ENCODE assay signal across 20 mouse cellular contexts in genomic region chr16:24061496-24061895, GRCm38 (mm10).
DNase-seq lines count a peak whose midpoint lies in the region; ATAC-seq and TF ChIP-seq lines count a peak whose summit lies in the region.
"Had no signal": no experiment of that assay in that cellular context is flagged by ENCODE, and none has a peak within 500 bp of the region (broad histone marks: within the 10 kb centered on the region; RNA-seq: fewer than 3 reads in every experiment).

No protein-coding gene starts in this region.

- no peak overlapping the region for H3K4me2 ChIP-seq in forebrain, embryonic 11.5 days (ENCODE audit: low read depth, low read length, severe bottlenecking)
- H3K4me2 ChIP-seq in forebrain, embryonic 14.5 days (ENCODE audit: low read length): no peak overlapping the region
- H3K4me2 ChIP-seq in liver, postnatal 0 days (ENCODE audit: low read depth, low read length): no peak overlapping the region
- no peak overlapping the region for H3K4me2 ChIP-seq in liver, embryonic 11.5 days
- H3K4me2 ChIP-seq: embryonic facial prominence, embryonic 15.5 days; heart, embryonic 12.5 days; hindbrain, embryonic 15.5 days had no signal

- no peak for TF ChIP-seq EP300 in liver, postnatal 0 days (IDR thresholded peaks at IDR 0.05; ENCODE audit: low read depth)

- no peak for TF ChIP-seq POLR2A in kidney, adult 2 months (IDR thresholded peaks at IDR 0.05; ENCODE audit: low read depth, low read length)

- WGBS in forebrain, embryonic 11.5 days: 91% methylated on average over 4 of the region's 4 CpGs
- 91% methylated on average over 4 of the region's 4 CpGs for WGBS in forebrain, embryonic 14.5 days
- 14% methylated on average over 4 of the region's 4 CpGs for WGBS in kidney, adult 2 months
- 58% methylated on average over 4 of the region's 4 CpGs for WGBS in liver, postnatal 0 days (ENCODE audit: insufficient replicate concordance)
- 69% methylated on average over 4 of the region's 4 CpGs for WGBS in liver, embryonic 11.5 days
- WGBS in midbrain, embryonic 10.5 days: 81% methylated on average over 4 of the region's 4 CpGs

- no peaks in the 10 kb centered on the region for H3K27me3 ChIP-seq in forebrain, embryonic 11.5 days (ENCODE audit: control insufficient read depth, insufficient read depth, low read length)
- H3K27me3 ChIP-seq in forebrain, embryonic 14.5 days (replicated peaks; ENCODE audit: control insufficient read depth, insufficient read depth, low read length): no peaks in the 10 kb centered on the region
- no peaks in the 10 kb centered on the region for H3K27me3 ChIP-seq in kidney, adult 2 months (replicated peaks; ENCODE audit: control insufficient read depth, insufficient read depth, low read length)
- H3K27me3 ChIP-seq in liver, postnatal 0 days (ENCODE audit: insufficient read depth, low read length): no peaks in the 10 kb centered on the region
- H3K27me3 ChIP-seq in liver, embryonic 11.5 days (replicated peaks; ENCODE audit: control insufficient read depth, insufficient read depth, low read length): no peaks in the 10 kb centered on the region
- no peaks in the 10 kb centered on the region for H3K27me3 ChIP-seq in midbrain, embryonic 10.5 days (ENCODE audit: low read depth, poor library complexity, severe bottlenecking)
- H3K27me3 ChIP-seq: embryonic facial prominence, embryonic 15.5 days; hindbrain, embryonic 15.5 days had no signal

- H3K27ac ChIP-seq in forebrain, embryonic 11.5 days (ENCODE audit: low read depth, low read length): no peak overlapping the region
- H3K27ac ChIP-seq in forebrain, embryonic 14.5 days (ENCODE audit: low read depth, low read length): no peak overlapping the region
- peak overlapping the region; percentile 86 for H3K27ac ChIP-seq in kidney, adult 2 months (ENCODE audit: insufficient read depth, low read depth, low read length)
- H3K27ac ChIP-seq in liver, postnatal 0 days (ENCODE audit: low read depth): 0 out of 2 replicates have a peak overlapping the region, but pooled peaks have one; percentile 11
- no peak overlapping the region for H3K27ac ChIP-seq in liver, embryonic 11.5 days (ENCODE audit: low read depth, low read length)
- H3K27ac ChIP-seq in layer of hippocampus, adult 2 months: no peak overlapping the region
- H3K27ac ChIP-seq in midbrain, embryonic 10.5 days (replicated peaks): no peak overlapping the region
- H3K27ac ChIP-seq: embryonic facial prominence, embryonic 15.5 days; forebrain, embryonic 10.5 days; hindbrain, embryonic 15.5 days had no signal

- no peaks in the 10 kb centered on the region for H3K36me3 ChIP-seq in forebrain, embryonic 11.5 days (ENCODE audit: control insufficient read depth, insufficient read depth, low read length)
- no peaks in the 10 kb centered on the region for H3K36me3 ChIP-seq in forebrain, embryonic 14.5 days (ENCODE audit: control insufficient read depth, insufficient read depth, low read length)
- H3K36me3 ChIP-seq in kidney, adult 2 months (ENCODE audit: control insufficient read depth, insufficient read depth, low read length): no peaks in the 10 kb centered on the region
- H3K36me3 ChIP-seq in liver, postnatal 0 days (replicated peaks; ENCODE audit: insufficient read depth, low read length): no peaks in the 10 kb centered on the region
- H3K36me3 ChIP-seq in liver, embryonic 11.5 days (ENCODE audit: control insufficient read depth, insufficient read depth, low read length): no peaks in the 10 kb centered on the region
- no peaks in the 10 kb centered on the region for H3K36me3 ChIP-seq in midbrain, embryonic 10.5 days
- H3K36me3 ChIP-seq: embryonic facial prominence, embryonic 15.5 days; forebrain, embryonic 10.5 days; heart, embryonic 12.5 days; hindbrain, embryonic 15.5 days had no signal

- no peaks in the 10 kb centered on the region for H3K9me3 ChIP-seq in forebrain, embryonic 11.5 days (ENCODE audit: control insufficient read depth, low read length)
- no peaks in the 10 kb centered on the region for H3K9me3 ChIP-seq in forebrain, embryonic 14.5 days (replicated peaks; ENCODE audit: control insufficient read depth, low read length)
- no peaks in the 10 kb centered on the region for H3K9me3 ChIP-seq in liver, postnatal 0 days (ENCODE audit: low read length)
- H3K9me3 ChIP-seq in liver, embryonic 11.5 days (ENCODE audit: control insufficient read depth, low read length): no peaks in the 10 kb centered on the region
- H3K9me3 ChIP-seq in midbrain, embryonic 10.5 days (replicated peaks): no peaks in the 10 kb centered on the region
- H3K9me3 ChIP-seq: embryonic facial prominence, embryonic 15.5 days; forebrain, embryonic 10.5 days; heart, embryonic 12.5 days; hindbrain, embryonic 15.5 days had no signal

- no peak overlapping the region for H3K4me3 ChIP-seq in forebrain, embryonic 11.5 days (ENCODE audit: low read depth, low read length)
- no peak overlapping the region for H3K4me3 ChIP-seq in forebrain, embryonic 14.5 days (ENCODE audit: low read depth, low read length)
- no peak overlapping the region for H3K4me3 ChIP-seq in kidney, adult 2 months (ENCODE audit: insufficient read depth, low read depth, low read length)
- no peak overlapping the region for H3K4me3 ChIP-seq in liver, postnatal 0 days (ENCODE audit: low read depth, low read length)
- H3K4me3 ChIP-seq in liver, embryonic 11.5 days (ENCODE audit: low read depth, low read length): no peak overlapping the region
- no peak overlapping the region for H3K4me3 ChIP-seq in layer of hippocampus, adult 2 months
- H3K4me3 ChIP-seq in midbrain, embryonic 10.5 days: no peak overlapping the region
- H3K4me3 ChIP-seq: embryonic facial prominence, embryonic 15.5 days; erythroblast, embryonic 14.5 days; forebrain, embryonic 10.5 days; heart, embryonic 12.5 days; hindbrain, embryonic 15.5 days had no signal

- no peaks in the 10 kb centered on the region for H3K4me1 ChIP-seq in forebrain, embryonic 11.5 days (replicated peaks; ENCODE audit: control insufficient read depth, insufficient read depth, low read length)
- no peaks in the 10 kb centered on the region for H3K4me1 ChIP-seq in forebrain, embryonic 14.5 days (ENCODE audit: control insufficient read depth, insufficient read depth, low read length)
- peaks cover 21% of the 10 kb centered on the region for H3K4me1 ChIP-seq in kidney, adult 2 months (ENCODE audit: control insufficient read depth, insufficient read depth, low read length)
- H3K4me1 ChIP-seq in liver, postnatal 0 days (ENCODE audit: insufficient read depth): peaks cover 24% of the 10 kb centered on the region
- no peaks in the 10 kb centered on the region for H3K4me1 ChIP-seq in liver, embryonic 11.5 days (replicated peaks; ENCODE audit: control insufficient read depth, insufficient read depth, low read length)
- peaks cover 8% of the 10 kb centered on the region for H3K4me1 ChIP-seq in midbrain, embryonic 10.5 days
- H3K4me1 ChIP-seq: hindbrain, embryonic 15.5 days had no signal

- TF ChIP-seq CTCF in kidney, adult 2 months (conservative IDR thresholded peaks at IDR 0.05; ENCODE audit: insufficient read depth, insufficient read length, low read depth, low read length): no peak
- TF ChIP-seq CTCF in liver, postnatal 0 days (IDR thresholded peaks at IDR 0.05; ENCODE audit: low read depth): no peak
- TF ChIP-seq CTCF in layer of hippocampus, adult 2 months (conservative IDR thresholded peaks at IDR 0.05): no peak

- DNase-seq in forebrain, embryonic 11.5 days (ENCODE audit: low spot score): peak; percentile 18
- DNase-seq in forebrain, embryonic 14.5 days (ENCODE audit: low spot score): no peak
- peak; percentile 84 for DNase-seq in kidney, adult 2 months
- DNase-seq in kidney, postnatal 10 days: no peak
- DNase-seq in liver, postnatal 0 days: no peak
- no peak for DNase-seq in liver, embryonic 11.5 days (ENCODE audit: low spot score)
- no peak for DNase-seq in layer of hippocampus, adult 2 months (ENCODE audit: low spot score in 2 of 2)
- no peak for DNase-seq in midbrain, embryonic 10.5 days (ENCODE audit: low spot score)
- DNase-seq: adrenal gland, postnatal 14 days; cerebellum, adult 18-20 months; cerebellum, adult 9-11 months; cerebellum, postnatal 36 days; gastrocnemius, postnatal 10 days; heart, postnatal 36 days had no signal

- no peak overlapping the region for H3K9ac ChIP-seq in forebrain, embryonic 11.5 days (ENCODE audit: low read length)
- no peak overlapping the region for H3K9ac ChIP-seq in forebrain, embryonic 14.5 days (ENCODE audit: low read length)
- H3K9ac ChIP-seq in liver, postnatal 0 days (replicated peaks): no peak overlapping the region
- no peak overlapping the region for H3K9ac ChIP-seq in liver, embryonic 11.5 days (ENCODE audit: low read depth, low read length)
- H3K9ac ChIP-seq: embryonic facial prominence, embryonic 15.5 days; heart, embryonic 12.5 days; hindbrain, embryonic 15.5 days had no signal

- ATAC-seq in forebrain, embryonic 11.5 days (replicated peaks; ENCODE audit: low FRiP score): no peak
- no peak for ATAC-seq in forebrain, embryonic 14.5 days
- ATAC-seq in liver, postnatal 0 days: no peak
- ATAC-seq in liver, embryonic 11.5 days (replicated peaks; ENCODE audit: low FRiP score): no peak
- ATAC-seq: forebrain, embryonic 16.5 days had no signal

Comparison
In these comparisons a context has a peak if more than half of its experiments do, and no peak if none do; other contexts are left out.
1. DNase-seq: peak in forebrain, embryonic 11.5 days (single experiment) and kidney, adult 2 months (single experiment); none in forebrain, embryonic 14.5 days (single experiment), kidney, postnatal 10 days (single experiment), liver, postnatal 0 days (single experiment), liver, embryonic 11.5 days (single experiment), layer of hippocampus, adult 2 months (0 of 2) and midbrain, embryonic 10.5 days (single experiment).
2. H3K27ac ChIP-seq: peak in kidney, adult 2 months (single experiment) and liver, postnatal 0 days (single experiment); none in forebrain, embryonic 11.5 days (single experiment), forebrain, embryonic 14.5 days (single experiment), liver, embryonic 11.5 days (single experiment), layer of hippocampus, adult 2 months (single experiment) and midbrain, embryonic 10.5 days (single experiment).